Mouse (Mus musculus): ENCODE data around the gene Il6st. TPM values are rescaled to one million over a fixed set of nuclear protein-coding genes. Genes with fewer than 3 reads are reported as not detected.

Gene Il6st
- total and polyA plus RNA-seq, 2 experiments from 2014 or later, result 14.9 to 32.1 TPM

DNA sequence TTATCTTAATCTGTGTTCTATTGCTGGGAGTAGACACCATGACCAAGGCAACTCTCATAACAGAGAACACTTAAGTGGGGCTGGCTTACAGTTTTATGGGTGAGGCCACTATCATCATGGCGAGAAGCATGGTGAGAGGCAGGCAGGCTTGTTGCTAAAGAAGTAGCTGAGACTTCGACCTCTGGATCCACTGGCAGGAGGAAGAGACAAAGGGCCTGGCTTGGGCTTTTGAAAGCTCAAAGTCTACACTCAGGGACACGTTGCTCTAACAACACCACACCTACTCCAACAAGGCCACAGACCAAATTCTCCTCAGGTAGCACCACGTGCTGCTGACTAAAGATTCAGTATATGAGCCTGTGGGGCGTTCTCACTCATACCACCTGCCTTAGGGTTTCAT, 22.4 kb downstream of the Il6st start:
- H3K4me3 ChIP-seq (ENCODE audit: low read depth, low read length), result no peak overlapping the region
- DNase-seq, result no peak
- H3K36me3 ChIP-seq (ENCODE audit: insufficient read depth), result peaks cover 33% of the 10 kb centered on the region
- TF ChIP-seq CTCF (IDR thresholded peaks at IDR 0.05; ENCODE audit: low read depth), result no peak
- no peak for ATAC-seq
- H3K27me3 ChIP-seq (ENCODE audit: insufficient read depth, low read length), result no peaks in the 10 kb centered on the region
- no peak overlapping the region for H3K27ac ChIP-seq (ENCODE audit: low read depth, low read length)
- H3K4me2 ChIP-seq (ENCODE audit: low read depth), result no peak overlapping the region
- 97% methylated on average over 5 of the region's 5 CpGs for WGBS
- no peaks in the 10 kb centered on the region for H3K9me3 ChIP-seq (ENCODE audit: low read length)
- H3K4me1 ChIP-seq (ENCODE audit: insufficient read depth), result no peaks in the 10 kb centered on the region
- H3K9ac ChIP-seq, result no peak overlapping the region

DNA sequence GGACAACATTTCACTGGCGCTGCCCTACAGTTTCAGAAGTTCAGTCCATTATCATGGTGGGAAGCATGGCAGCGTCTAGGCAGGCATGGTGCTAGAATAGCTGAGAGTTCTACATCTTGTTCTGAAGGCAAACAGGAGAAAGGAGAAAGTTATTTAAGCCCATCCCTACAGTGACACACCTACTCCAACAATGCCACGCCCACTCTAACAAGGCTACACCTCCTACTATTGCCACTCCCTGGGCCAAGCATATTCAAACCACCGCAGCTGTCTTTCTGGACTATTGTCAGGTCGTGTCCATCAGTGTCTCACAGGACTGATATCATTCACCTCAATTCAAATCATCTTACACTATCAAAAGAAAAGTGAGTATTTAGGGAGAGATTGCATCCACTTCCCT, 22.8 kb downstream of the Il6st start:
- Histone ChIP-seq H3K4me3 (ENCODE audit: low read depth, low read length) (no peak overlapping the region), H3K9ac (no peak overlapping the region), H3K9me3 (ENCODE audit: low read length) (no peaks in the 10 kb centered on the region), H3K4me1 (ENCODE audit: insufficient read depth) (no peaks in the 10 kb centered on the region), H3K36me3 (ENCODE audit: insufficient read depth) (peaks cover 32% of the 10 kb centered on the region), H3K27me3 (ENCODE audit: insufficient read depth, low read length) (no peaks in the 10 kb centered on the region), H3K4me2 (ENCODE audit: low read depth) (no peak overlapping the region), H3K27ac (ENCODE audit: low read depth, low read length) (no peak overlapping the region)
- TF ChIP-seq CTCF (IDR thresholded peaks at IDR 0.05; ENCODE audit: low read depth), result no peak
- DNase-seq (no peak), ATAC-seq (no peak)
- 95% methylated on average over 5 of the region's 5 CpGs for WGBS

GRCm38 (mm10) chr13:112490036-112490435, 26.2 kb downstream of the Il6st start:
- H3K9ac ChIP-seq, result no peak overlapping the region
- H3K36me3 ChIP-seq (ENCODE audit: insufficient read depth), result peaks cover 24% of the 10 kb centered on the region; the same call in 1 of the 2 replicates
- WGBS, result 93% methylated on average over 3 of the region's 3 CpGs

DNA sequence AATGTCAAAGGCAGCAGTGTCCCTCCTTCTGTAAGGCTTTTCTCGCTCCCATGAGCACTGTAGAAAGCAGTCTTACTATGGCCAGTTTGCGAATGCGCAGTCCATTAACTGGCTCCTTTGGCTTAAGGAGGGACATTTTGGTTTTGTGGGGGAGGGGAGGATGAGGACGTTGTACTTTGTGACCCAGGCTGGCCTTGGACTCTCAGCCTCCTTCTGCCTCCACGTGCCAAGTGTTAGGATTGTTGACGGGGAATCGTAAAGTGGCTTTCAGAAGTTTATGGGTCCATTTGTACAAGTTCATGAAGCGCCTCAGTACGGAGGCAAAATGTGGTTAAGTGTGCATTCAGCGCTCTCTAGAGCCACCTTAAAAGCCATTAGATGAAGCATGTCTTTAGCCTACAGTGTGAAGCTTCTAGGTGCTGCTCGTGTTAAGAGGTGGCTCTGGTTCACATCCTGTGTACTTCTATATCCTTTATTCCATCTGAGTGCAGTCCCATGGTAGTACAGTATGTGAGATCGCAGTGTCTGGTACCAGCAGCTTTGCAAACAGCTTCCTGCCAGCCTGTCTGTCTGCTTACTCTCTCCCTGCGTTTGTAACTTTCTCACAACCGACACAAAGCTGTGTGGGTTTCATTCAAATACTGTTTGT, 27.9 kb downstream of the Il6st start:
- Histone ChIP-seq H3K27me3 (ENCODE audit: insufficient read depth, low read length) (no peaks in the 10 kb centered on the region), H3K4me2 (ENCODE audit: low read depth) (no peak overlapping the region), H3K36me3 (ENCODE audit: insufficient read depth) (peaks cover 10% of the 10 kb centered on the region; the same call in 1 of the 2 replicates), H3K4me1 (ENCODE audit: insufficient read depth) (no peaks in the 10 kb centered on the region), H3K27ac (ENCODE audit: low read depth, low read length) (no peak overlapping the region), H3K4me3 (ENCODE audit: low read depth, low read length) (no peak overlapping the region), H3K9me3 (ENCODE audit: low read length) (no peaks in the 10 kb centered on the region), H3K9ac (no peak overlapping the region)
- no peak for TF ChIP-seq CTCF (IDR thresholded peaks at IDR 0.05; ENCODE audit: low read depth)
- no peak for ATAC-seq
- WGBS, result 89% methylated on average over 14 of the region's 14 CpGs
- DNase-seq, result no peak

More at GRCm38 (mm10) chr13:112490036-112490435, 26.2 kb downstream of the Il6st start:
- no peak for TF ChIP-seq CTCF (IDR thresholded peaks at IDR 0.05; ENCODE audit: low read depth)
- Histone ChIP-seq H3K27ac (ENCODE audit: low read depth, low read length) (no peak overlapping the region), H3K4me3 (ENCODE audit: low read depth, low read length) (no peak overlapping the region), H3K4me1 (ENCODE audit: insufficient read depth) (no peaks in the 10 kb centered on the region), H3K27me3 (ENCODE audit: insufficient read depth, low read length) (no peaks in the 10 kb centered on the region), H3K9me3 (ENCODE audit: low read length) (no peaks in the 10 kb centered on the region), H3K4me2 (ENCODE audit: low read depth) (no peak overlapping the region)
- no peak for DNase-seq
- no peak for ATAC-seq

DNA sequence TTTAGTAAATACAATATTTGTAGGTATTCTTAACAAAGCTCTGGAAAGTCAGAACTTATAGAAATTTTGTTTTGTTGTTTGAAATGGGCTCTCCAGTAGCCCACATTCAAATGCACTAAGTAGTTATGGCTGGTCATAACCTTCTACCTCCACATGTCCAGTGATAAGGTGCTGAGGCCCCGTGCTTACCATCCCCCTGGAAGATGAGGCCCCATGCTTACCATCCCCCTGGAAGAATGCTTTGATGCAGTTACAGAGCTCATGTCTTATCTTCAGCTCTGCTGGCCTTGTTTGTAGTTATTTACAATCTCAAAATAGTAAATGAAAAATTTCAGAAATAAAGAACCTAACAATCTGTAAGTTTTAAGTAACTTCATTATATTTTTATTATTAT, 28.4 kb downstream of the Il6st start:
- H3K9ac ChIP-seq, result no peak overlapping the region
- TF ChIP-seq CTCF (IDR thresholded peaks at IDR 0.05; ENCODE audit: low read depth), result no peak
- H3K36me3 ChIP-seq (ENCODE audit: insufficient read depth), result 0 out of 2 replicates have a peak, but pooled peaks cover 10% of the 10 kb centered on the region
- WGBS, result 88% methylated on average over 1 of the region's 1 CpGs
- H3K9me3 ChIP-seq (ENCODE audit: low read length), result no peaks in the 10 kb centered on the region
- H3K4me3 ChIP-seq (ENCODE audit: low read depth, low read length), result no peak overlapping the region
- ATAC-seq, result no peak
- H3K4me1 ChIP-seq (ENCODE audit: insufficient read depth), result no peaks in the 10 kb centered on the region
- H3K27ac ChIP-seq (ENCODE audit: low read depth, low read length), result no peak overlapping the region
- no peak for DNase-seq
- no peaks in the 10 kb centered on the region for H3K27me3 ChIP-seq (ENCODE audit: insufficient read depth, low read length)
- H3K4me2 ChIP-seq (ENCODE audit: low read depth), result no peak overlapping the region

- Histone ChIP-seq H3K27me3 (ENCODE audit: insufficient read depth, low read length) (no peaks in the 10 kb centered on the region), H3K4me1 (ENCODE audit: insufficient read depth) (no peaks in the 10 kb centered on the region), H3K4me3 (ENCODE audit: low read depth, low read length) (no peak overlapping the region), H3K9ac (no peak overlapping the region), H3K27ac (ENCODE audit: low read depth, low read length) (no peak overlapping the region), H3K4me2 (ENCODE audit: low read depth) (no peak overlapping the region), H3K36me3 (ENCODE audit: insufficient read depth) (peaks cover 19% of the 10 kb centered on the region), H3K9me3 (ENCODE audit: low read length) (no peaks in the 10 kb centered on the region)
- ATAC-seq, result no peak
- WGBS, result 95% methylated on average over 12 of the region's 12 CpGs
- TF ChIP-seq CTCF (IDR thresholded peaks at IDR 0.05; ENCODE audit: low read depth), result no peak
- no peak for DNase-seq
Observed at GRCm38 (mm10) chr13:112494590-112494989, 30.7 kb downstream of the Il6st start.

GRCm38 (mm10) chr13:112500027-112500426, 36.2 kb downstream of the Il6st start:
- DNase-seq, result no peak
- no peak overlapping the region for H3K27ac ChIP-seq (ENCODE audit: low read depth, low read length)
- H3K36me3 ChIP-seq (ENCODE audit: insufficient read depth), result peaks cover 30% of the 10 kb centered on the region
- H3K27me3 ChIP-seq (ENCODE audit: insufficient read depth, low read length), result no peaks in the 10 kb centered on the region
- no peak overlapping the region for H3K9ac ChIP-seq
- WGBS, result 97% methylated on average over 4 of the region's 4 CpGs
- no peak for ATAC-seq
- H3K4me2 ChIP-seq (ENCODE audit: low read depth), result no peak overlapping the region
- no peaks in the 10 kb centered on the region for H3K9me3 ChIP-seq (ENCODE audit: low read length)
- H3K4me1 ChIP-seq (ENCODE audit: insufficient read depth), result no peaks in the 10 kb centered on the region
- TF ChIP-seq CTCF (IDR thresholded peaks at IDR 0.05; ENCODE audit: low read depth), result no peak
- H3K4me3 ChIP-seq (ENCODE audit: low read depth, low read length), result no peak overlapping the region
